In genomic region chr2:69138759-69139158, GRCm38 (mm10) we compare ENCODE assay signal across 15 mouse cellular contexts. TPM values are rescaled to one million over a fixed set of nuclear protein-coding genes. Genes with fewer than 3 reads are reported as not detected.
DNase-seq lines count a peak whose midpoint lies in the region; ATAC-seq and TF ChIP-seq lines count a peak whose summit lies in the region.
"Had no signal": no experiment of that assay in that cellular context is flagged by ENCODE, and none has a peak within 500 bp of the region (broad histone marks: within the 10 kb centered on the region; RNA-seq: fewer than 3 reads in every experiment).

No protein-coding gene starts in this region.

- no peaks in the 10 kb centered on the region for H3K27me3 ChIP-seq in intestine, embryonic 14.5 days (replicated peaks; ENCODE audit: control insufficient read depth, insufficient read depth, low read length)
- no peaks in the 10 kb centered on the region for H3K27me3 ChIP-seq in intestine, embryonic 16.5 days (replicated peaks; ENCODE audit: control insufficient read depth, insufficient read depth, low read length)
- H3K27me3 ChIP-seq in midbrain, postnatal 0 days (ENCODE audit: insufficient read depth, low read length), result no peaks in the 10 kb centered on the region
- no peaks in the 10 kb centered on the region for H3K27me3 ChIP-seq in midbrain, embryonic 16.5 days (ENCODE audit: control insufficient read depth, insufficient read depth, low read depth, low read length)
- H3K27me3 ChIP-seq in myocyte (ENCODE audit: control insufficient read depth, insufficient read depth, insufficient read length), result no peaks in the 10 kb centered on the region
- H3K27me3 ChIP-seq: forebrain, embryonic 15.5 days had no signal

- ATAC-seq in intestine, embryonic 14.5 days (replicated peaks; ENCODE audit: low FRiP score, low TSS enrichment, low read depth), result no peak
- no peak for ATAC-seq in intestine, embryonic 16.5 days
- no peak for ATAC-seq in midbrain, postnatal 0 days (ENCODE audit: low FRiP score)
- no peak for ATAC-seq in midbrain, embryonic 16.5 days
- ATAC-seq: forebrain, embryonic 15.5 days; inflammation-experienced regulatory T-cells, adult 6 months had no signal

- H3K79me2 ChIP-seq in myocyte (ENCODE audit: control insufficient read depth, insufficient read depth), result no peaks in the 10 kb centered on the region

- no peak overlapping the region for H3K27ac ChIP-seq in gastrocnemius, adult 2 months
- H3K27ac ChIP-seq in intestine, embryonic 14.5 days (ENCODE audit: low read depth), result no peak overlapping the region
- H3K27ac ChIP-seq in intestine, embryonic 16.5 days (ENCODE audit: low read length), result no peak overlapping the region
- H3K27ac ChIP-seq in midbrain, postnatal 0 days (ENCODE audit: low read depth, low read length), result no peak overlapping the region
- no peak overlapping the region for H3K27ac ChIP-seq in midbrain, embryonic 16.5 days (ENCODE audit: low read length)
- H3K27ac ChIP-seq: forebrain, embryonic 15.5 days had no signal

- no peak overlapping the region for H3K4me3 ChIP-seq in gastrocnemius, adult 2 months
- no peak overlapping the region for H3K4me3 ChIP-seq in intestine, embryonic 14.5 days (ENCODE audit: low read depth, low read length)
- no peak overlapping the region for H3K4me3 ChIP-seq in intestine, embryonic 16.5 days (ENCODE audit: low read length)
- no peak overlapping the region for H3K4me3 ChIP-seq in midbrain, postnatal 0 days (ENCODE audit: low read depth, low read length)
- H3K4me3 ChIP-seq in midbrain, embryonic 16.5 days (ENCODE audit: low read depth, low read length), result no peak overlapping the region
- no peak overlapping the region for H3K4me3 ChIP-seq in myocyte
- H3K4me3 ChIP-seq: forebrain, embryonic 15.5 days had no signal

- peaks cover 8% of the 10 kb centered on the region; the same call in 1 of the 2 replicates for H3K4me1 ChIP-seq in intestine, embryonic 14.5 days (replicated peaks; ENCODE audit: control insufficient read depth, insufficient read depth, low read length)
- H3K4me1 ChIP-seq in intestine, embryonic 16.5 days (ENCODE audit: control insufficient read depth, insufficient read depth, low read length), result peaks cover 9% of the 10 kb centered on the region
- H3K4me1 ChIP-seq in midbrain, postnatal 0 days (ENCODE audit: insufficient read depth, low read length), result no peaks in the 10 kb centered on the region
- H3K4me1 ChIP-seq in midbrain, embryonic 16.5 days (ENCODE audit: control insufficient read depth, insufficient read depth, low read length), result no peaks in the 10 kb centered on the region
- H3K4me1 ChIP-seq: forebrain, embryonic 15.5 days had no signal

- no peaks in the 10 kb centered on the region for H3K36me3 ChIP-seq in intestine, embryonic 14.5 days (ENCODE audit: control insufficient read depth, insufficient read depth, low read length)
- no peaks in the 10 kb centered on the region for H3K36me3 ChIP-seq in intestine, embryonic 16.5 days (ENCODE audit: control insufficient read depth, insufficient read depth, low read length)
- no peaks in the 10 kb centered on the region for H3K36me3 ChIP-seq in midbrain, postnatal 0 days (ENCODE audit: insufficient read depth, low read length)
- no peaks in the 10 kb centered on the region for H3K36me3 ChIP-seq in midbrain, embryonic 16.5 days (ENCODE audit: control insufficient read depth, insufficient read depth, low read length)
- no peaks in the 10 kb centered on the region for H3K36me3 ChIP-seq in myocyte (ENCODE audit: control insufficient read depth, insufficient read depth)
- H3K36me3 ChIP-seq: forebrain, embryonic 15.5 days; G1E had no signal

- WGBS in intestine, embryonic 14.5 days, result 71% methylated on average over 4 of the region's 4 CpGs
- 54% methylated on average over 4 of the region's 4 CpGs for WGBS in intestine, embryonic 16.5 days
- WGBS in midbrain, postnatal 0 days, result 76% methylated on average over 4 of the region's 4 CpGs
- WGBS in midbrain, embryonic 16.5 days, result 76% methylated on average over 4 of the region's 4 CpGs

- H3K4me2 ChIP-seq in intestine, embryonic 14.5 days (ENCODE audit: low read length), result no peak overlapping the region
- no peak overlapping the region for H3K4me2 ChIP-seq in intestine, embryonic 16.5 days (ENCODE audit: low read depth, low read length)
- H3K4me2 ChIP-seq in midbrain, postnatal 0 days (ENCODE audit: low read depth, low read length, poor library complexity, severe bottlenecking), result no peak overlapping the region
- H3K4me2 ChIP-seq in midbrain, embryonic 16.5 days (ENCODE audit: low read length), result no peak overlapping the region
- peak overlapping the region; percentile 16 for H3K4me2 ChIP-seq in myocyte (ENCODE audit: low read depth)
- H3K4me2 ChIP-seq: forebrain, embryonic 15.5 days; midbrain, embryonic 11.5 days had no signal

- H3ac ChIP-seq in myocyte (ENCODE audit: control insufficient read depth, insufficient read length), result no peak overlapping the region

- no peak overlapping the region for H3K9ac ChIP-seq in intestine, embryonic 14.5 days (ENCODE audit: low read length)
- no peak overlapping the region for H3K9ac ChIP-seq in intestine, embryonic 16.5 days (ENCODE audit: low read depth, low read length)
- H3K9ac ChIP-seq in midbrain, postnatal 0 days (replicated peaks; ENCODE audit: low read length, poor library complexity, severe bottlenecking), result no peak overlapping the region
- no peak overlapping the region for H3K9ac ChIP-seq in midbrain, embryonic 16.5 days (ENCODE audit: low read depth, low read length)
- H3K9ac ChIP-seq: forebrain, embryonic 15.5 days had no signal

- intact Hi-C loops in gastrocnemius, adult 2 months (cut with DNase I), result no loop called here

- peak; percentile 34 for DNase-seq in gastrocnemius, adult 2 months
- no peak for DNase-seq in gastrocnemius, adult 18-20 months (ENCODE audit: low spot score)
- peak; percentile 27 for DNase-seq in intestine, embryonic 14.5 days (ENCODE audit: low spot score)
- peak; percentile 40 for DNase-seq in midbrain, postnatal 0 days (ENCODE audit: low spot score)
- DNase-seq: adrenal gland, adult 2 months; cerebellum, adult 18-20 months; right cerebral cortex, postnatal 25 days had no signal

- no peaks in the 10 kb centered on the region for H3K9me3 ChIP-seq in intestine, embryonic 14.5 days (ENCODE audit: control insufficient read depth, low read length)
- H3K9me3 ChIP-seq in intestine, embryonic 16.5 days (ENCODE audit: control insufficient read depth, low read length), result no peaks in the 10 kb centered on the region
- H3K9me3 ChIP-seq in midbrain, postnatal 0 days (ENCODE audit: low read length), result no peaks in the 10 kb centered on the region
- no peaks in the 10 kb centered on the region for H3K9me3 ChIP-seq in midbrain, embryonic 16.5 days (replicated peaks; ENCODE audit: control insufficient read depth, low read length, poor library complexity, severe bottlenecking)
- H3K9me3 ChIP-seq: forebrain, embryonic 15.5 days; G1E had no signal

- no peak for TF ChIP-seq CTCF in gastrocnemius, adult 2 months (IDR thresholded peaks at IDR 0.05)
- TF ChIP-seq CTCF in midbrain, postnatal 0 days (IDR thresholded peaks at IDR 0.05), result no peak

- no peak for TF ChIP-seq POLR2A in myocyte (IDR thresholded peaks at IDR 0.05; ENCODE audit: insufficient read length, low read depth)

TF ChIP-seq in myocyte, 11 proteins besides CTCF, POLR2A, EP300 and RAD21:
- TF ChIP-seq MYOG (IDR thresholded peaks at IDR 0.05; ENCODE audit: control insufficient read depth in 1 of 3, insufficient read depth in 1 of 3, insufficient read length in 2 of 3, low read depth in 2 of 3) (peak; percentile 75 to 86 (median 77)), SRF (IDR thresholded peaks at IDR 0.05; ENCODE audit: control insufficient read depth, insufficient read length, low read depth) (no peak), MAX (IDR thresholded peaks at IDR 0.05; ENCODE audit: low read depth) (no peak), MYOD1 (IDR thresholded peaks at IDR 0.05; ENCODE audit: control insufficient read depth in 1 of 3, insufficient read length in 2 of 3, low read depth in 2 of 3) (peak; percentile 71 to 95 (median 94)), USF1 (IDR thresholded peaks at IDR 0.05; ENCODE audit: low read depth) (no peak), TCF3 (IDR thresholded peaks at IDR 0.05; ENCODE audit: insufficient read length, low read depth) (no peak), TCF12 (IDR thresholded peaks at IDR 0.05; ENCODE audit: insufficient read depth, poor library complexity, severe bottlenecking) (peak; percentile 76), REST (IDR thresholded peaks at IDR 0.05; ENCODE audit: insufficient read depth, insufficient read length) (no peak), E2F4 (IDR thresholded peaks at IDR 0.05; ENCODE audit: insufficient read depth) (no peak), POLR2AphosphoS2 (IDR thresholded peaks at IDR 0.05; ENCODE audit: insufficient read length, low read depth) (no peak), CEBPB (IDR thresholded peaks at IDR 0.05; ENCODE audit: insufficient read depth, poor library complexity, severe bottlenecking) (no peak)

RNA-seq across cellular contexts. Expression of gene Nostrin, which starts 3.2 kb away (rescaled TPM):
- total RNA-seq in gastrocnemius, adult 2 months (2021), result 1 to 10 TPM; 1.2 to 2.1 TPM
- total RNA-seq in gastrocnemius, adult 18-20 months (2021), result 1 to 10 TPM; 2.2 to 3.6 TPM
- 17.9 and 18.9 TPM in 2 replicates for polyA plus RNA-seq in intestine, embryonic 14.5 days (2014; fragmentation: Nextera tagmentation; extraction: Ambion mirVana)
- 31.7 and 32.3 TPM in 2 replicates for polyA plus RNA-seq in intestine, embryonic 16.5 days (2015; fragmentation: Nextera tagmentation; extraction: Ambion mirVana)
- total RNA-seq in midbrain, postnatal 0 days (2014; rRNA removed), result 3.5 and 6.1 TPM in 2 replicates
- polyA plus RNA-seq in midbrain, postnatal 0 days (2015; fragmentation: Nextera tagmentation; extraction: Ambion mirVana), result 2.2 and 2.3 TPM in 2 replicates
- 1.5 and 2.0 TPM in 2 replicates for polyA plus RNA-seq in midbrain, embryonic 16.5 days (2015; fragmentation: Nextera tagmentation; extraction: Ambion mirVana)
- 0.13 TPM for polyA plus RNA-seq in myocyte (2012; fragmentation: generic; extraction: Trizol)
- total RNA-seq: hematopoietic stem cell, adult 5-6 weeks had no signal
- polyA plus RNA-seq: G1E had no signal
